In the genomic region with DNA sequence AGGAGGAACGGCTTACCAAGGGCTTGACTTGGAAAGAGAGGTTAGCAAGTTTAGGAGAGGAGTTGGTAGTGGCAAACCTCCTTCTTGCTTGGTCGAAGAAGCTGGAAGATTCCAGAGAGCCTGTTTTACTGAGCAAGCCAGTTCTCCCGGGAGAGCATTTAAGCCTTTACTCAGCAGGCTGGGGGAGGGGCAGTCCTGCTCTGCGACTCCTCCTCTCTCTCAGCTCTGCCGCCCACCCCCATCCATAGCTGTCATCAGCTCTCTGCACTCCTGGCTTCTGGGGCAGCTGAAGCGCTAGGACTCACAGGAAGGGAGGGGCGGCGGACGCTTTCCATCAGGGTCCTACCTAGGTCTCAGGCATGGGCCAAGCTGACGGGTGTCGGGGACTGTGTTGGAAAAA, we compare ENCODE assay signal across 9 mouse cellular contexts. TPM values are rescaled to one million over a fixed set of nuclear protein-coding genes. Genes with fewer than 3 reads are reported as not detected.
DNase-seq lines count a peak whose midpoint lies in the region; ATAC-seq and TF ChIP-seq lines count a peak whose summit lies in the region.
"Had no signal": no experiment of that assay in that cellular context is flagged by ENCODE, and none has a peak within 500 bp of the region (broad histone marks: within the 10 kb centered on the region; RNA-seq: fewer than 3 reads in every experiment).

No protein-coding gene starts in this region.

- DNase-seq in frontal cortex, postnatal 25 days (ENCODE audit: low spot score in 2 of 2), result no peak
- peak; percentile 78 for DNase-seq in ES-CJ7 (ENCODE audit: low read depth, low spot score)
- DNase-seq in forebrain, embryonic 14.5 days (ENCODE audit: low spot score), result peak; percentile 78
- peak; percentile 83 for DNase-seq in hindbrain, postnatal 0 days (ENCODE audit: low spot score)
- DNase-seq in lung, postnatal 0 days (ENCODE audit: low spot score), result peak; percentile 68
- DNase-seq in right cerebral cortex, adult 2 months (ENCODE audit: low spot score in 2 of 2), result peak; percentile 68 to 71

- WGBS in forebrain, embryonic 14.5 days, result 21% methylated on average over 11 of the region's 11 CpGs
- WGBS in hindbrain, postnatal 0 days, result 13% methylated on average over 11 of the region's 11 CpGs
- WGBS in lung, postnatal 0 days, result 12% methylated on average over 10 of the region's 11 CpGs

- no peaks in the 10 kb centered on the region for H3K27me3 ChIP-seq in forebrain, embryonic 14.5 days (replicated peaks; ENCODE audit: control insufficient read depth, insufficient read depth, low read length)
- no peaks in the 10 kb centered on the region for H3K27me3 ChIP-seq in hindbrain, postnatal 0 days (ENCODE audit: insufficient read depth, low read length)
- H3K27me3 ChIP-seq in lung, postnatal 0 days (replicated peaks; ENCODE audit: insufficient read depth, low read length), result no peaks in the 10 kb centered on the region

- 0 out of 2 replicates have a peak overlapping the region, but pooled peaks have one; percentile 16 for H3K4me2 ChIP-seq in forebrain, embryonic 14.5 days (ENCODE audit: low read length)
- peak overlapping the region; percentile 23; the same call in 1 of the 2 replicates for H3K4me2 ChIP-seq in hindbrain, postnatal 0 days (ENCODE audit: low read depth, low read length)
- H3K4me2 ChIP-seq in lung, postnatal 0 days (replicated peaks; ENCODE audit: low read depth, low read length), result no peak overlapping the region; the same call in 1 of the 2 replicates

- no peak for TF ChIP-seq CTCF in hindbrain, postnatal 0 days (IDR thresholded peaks at IDR 0.05; ENCODE audit: low read depth)
- no peak for TF ChIP-seq CTCF in lung, postnatal 0 days (IDR thresholded peaks at IDR 0.05)

- H3K4me1 ChIP-seq in forebrain, embryonic 14.5 days (ENCODE audit: control insufficient read depth, insufficient read depth, low read length), result peaks cover 23% of the 10 kb centered on the region
- H3K4me1 ChIP-seq in hindbrain, postnatal 0 days (ENCODE audit: insufficient read depth, low read length), result peaks cover 32% of the 10 kb centered on the region
- peaks cover 16% of the 10 kb centered on the region for H3K4me1 ChIP-seq in lung, postnatal 0 days (ENCODE audit: insufficient read depth, low read depth, low read length)

- no peaks in the 10 kb centered on the region for H3K9me3 ChIP-seq in forebrain, embryonic 14.5 days (replicated peaks; ENCODE audit: control insufficient read depth, low read length)
- H3K9me3 ChIP-seq in hindbrain, postnatal 0 days (ENCODE audit: low read length), result no peaks in the 10 kb centered on the region
- no peaks in the 10 kb centered on the region for H3K9me3 ChIP-seq in lung, postnatal 0 days (ENCODE audit: low read length)

- no peak overlapping the region for H3K4me3 ChIP-seq in forebrain, embryonic 14.5 days (ENCODE audit: low read depth, low read length)
- H3K4me3 ChIP-seq in hindbrain, postnatal 0 days (ENCODE audit: low read length), result no peak overlapping the region
- no peak overlapping the region for H3K4me3 ChIP-seq in lung, postnatal 0 days (ENCODE audit: low read depth, low read length)
- H3K4me3 ChIP-seq: erythroblast, embryonic 14.5 days had no signal

- H3K36me3 ChIP-seq in forebrain, embryonic 14.5 days (ENCODE audit: control insufficient read depth, insufficient read depth, low read length), result no peaks in the 10 kb centered on the region
- no peaks in the 10 kb centered on the region for H3K36me3 ChIP-seq in hindbrain, postnatal 0 days (ENCODE audit: insufficient read depth, low read length)
- no peaks in the 10 kb centered on the region for H3K36me3 ChIP-seq in lung, postnatal 0 days (ENCODE audit: insufficient read depth, low read length)

- H3K27ac ChIP-seq in forebrain, embryonic 14.5 days (ENCODE audit: low read depth, low read length), result no peak overlapping the region
- H3K27ac ChIP-seq in hindbrain, postnatal 0 days, result peak overlapping the region; percentile 11; the same call in 1 of the 2 replicates
- H3K27ac ChIP-seq in lung, postnatal 0 days (ENCODE audit: low read length), result no peak overlapping the region

- no peak overlapping the region for H3K9ac ChIP-seq in forebrain, embryonic 14.5 days (ENCODE audit: low read length)
- H3K9ac ChIP-seq in hindbrain, postnatal 0 days (replicated peaks; ENCODE audit: low read length), result no peak overlapping the region
- no peak overlapping the region for H3K9ac ChIP-seq in lung, postnatal 0 days (replicated peaks; ENCODE audit: low read depth)

- peak; percentile 32; the same call in 1 of the 2 replicates for ATAC-seq in frontal cortex, adult (ENCODE audit: low TSS enrichment)
- peak; percentile 80 for ATAC-seq in forebrain, embryonic 14.5 days
- peak; percentile 66; the same call in 1 of the 2 replicates for ATAC-seq in hindbrain, postnatal 0 days
- ATAC-seq in lung, postnatal 0 days, result peak; percentile 45
- ATAC-seq in activated CD4-positive, CD25-positive, alpha-beta regulatory T cell, adult 4 months, result no peak

- no peak for TF ChIP-seq EP300 in lung, postnatal 0 days (IDR thresholded peaks at IDR 0.05)

RNA-seq across cellular contexts. Expression of gene Irf2bpl, which starts 28.9 kb away (rescaled TPM):
- 41.4 and 56.5 TPM in 2 replicates for polyA plus RNA-seq in forebrain, embryonic 14.5 days (2014; fragmentation: Nextera tagmentation; extraction: Ambion mirVana)
- total RNA-seq in hindbrain, postnatal 0 days (2014; rRNA removed), result 146 and 159 TPM in 2 replicates
- polyA plus RNA-seq in hindbrain, postnatal 0 days (2015; fragmentation: Nextera tagmentation; extraction: Ambion mirVana), result 59.4 and 66.9 TPM in 2 replicates
- polyA plus RNA-seq in lung, postnatal 0 days (2015; fragmentation: Nextera tagmentation; extraction: Ambion mirVana), result 39.5 and 49.1 TPM in 2 replicates
- polyA plus RNA-seq in activated CD4-positive, CD25-positive, alpha-beta regulatory T cell, adult 4 months (2017; shearing (Covaris generic)), result 10 to 100 TPM in 1 of 2 experiments, 1 to 10 TPM in 1; 8.6 to 13.6 TPM

Comparison
In these comparisons a context has a peak if more than half of its experiments do, and no peak if none do; other contexts are left out.
1. DNase-seq: peak in ES-CJ7 (single experiment), forebrain, embryonic 14.5 days (single experiment), hindbrain, postnatal 0 days (single experiment), lung, postnatal 0 days (single experiment) and right cerebral cortex, adult 2 months (2 of 2); none in frontal cortex, postnatal 25 days (0 of 2).